ENCODE assay signal across 8 mouse cellular contexts in the genomic region with DNA sequence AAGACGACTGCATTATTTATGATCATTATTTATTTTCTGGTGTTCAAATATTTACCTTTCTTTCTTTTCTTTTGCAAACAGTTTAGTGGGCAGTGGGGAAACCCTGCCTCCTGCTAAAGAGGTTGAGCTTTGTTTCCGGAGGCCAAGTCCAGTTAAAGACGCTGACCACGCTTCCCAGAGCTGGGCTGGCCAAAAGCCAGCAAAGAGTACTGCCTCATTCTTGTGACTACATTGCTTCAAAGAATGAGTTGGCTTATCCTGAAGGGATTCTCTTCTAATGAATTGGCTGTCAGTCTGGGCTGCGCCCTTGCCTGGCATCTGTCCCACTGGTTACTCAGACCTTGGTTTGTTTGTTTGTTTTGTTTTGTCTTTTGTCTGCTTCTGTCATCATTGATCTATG.
DNase-seq lines count a peak whose midpoint lies in the region; ATAC-seq lines count a peak whose summit lies in the region.

No protein-coding gene starts in this region.

- no peak for ATAC-seq in neural tube, embryonic 13.5 days (ENCODE audit: low read depth)
- ATAC-seq in neural tube, embryonic 15.5 days (ENCODE audit: low FRiP score): no peak
- ATAC-seq in megakaryocyte-erythroid progenitor cell, adult 5-6 weeks (replicated peaks; ENCODE audit: low FRiP score, low TSS enrichment, poor library complexity, severe bottlenecking): no peak

- H3K4me1 ChIP-seq in neural tube, embryonic 13.5 days (replicated peaks): peaks cover 25% of the 10 kb centered on the region
- peaks cover 22% of the 10 kb centered on the region for H3K4me1 ChIP-seq in neural tube, embryonic 15.5 days
- peaks cover 33% of the 10 kb centered on the region for H3K4me1 ChIP-seq in heart, embryonic 10.5 days

- peaks cover 3% of the 10 kb centered on the region; the same call in 1 of the 2 replicates for H3K27me3 ChIP-seq in neural tube, embryonic 13.5 days
- H3K27me3 ChIP-seq in neural tube, embryonic 15.5 days (replicated peaks): no peaks in the 10 kb centered on the region
- no peaks in the 10 kb centered on the region for H3K27me3 ChIP-seq in heart, embryonic 10.5 days (ENCODE audit: insufficient read depth, poor library complexity, severe bottlenecking)

- no peaks in the 10 kb centered on the region for H3K36me3 ChIP-seq in neural tube, embryonic 13.5 days
- H3K36me3 ChIP-seq in neural tube, embryonic 15.5 days: no peaks in the 10 kb centered on the region
- H3K36me3 ChIP-seq in heart, embryonic 10.5 days: no peaks in the 10 kb centered on the region

- H3K9ac ChIP-seq in neural tube, embryonic 13.5 days: no peak overlapping the region
- H3K9ac ChIP-seq in neural tube, embryonic 15.5 days (replicated peaks): no peak overlapping the region

- H3K4me3 ChIP-seq in neural tube, embryonic 13.5 days: no peak overlapping the region
- no peak overlapping the region for H3K4me3 ChIP-seq in neural tube, embryonic 15.5 days (replicated peaks)
- no peak overlapping the region for H3K4me3 ChIP-seq in heart, embryonic 10.5 days

- DNase-seq in embryo, embryonic 11 days: peak; percentile 34
- no peak for DNase-seq in embryo, embryonic 9.5 days (ENCODE audit: extremely low spot score)
- no peak for DNase-seq in heart, embryonic 10.5 days (ENCODE audit: low spot score)
- DNase-seq in large intestine, adult 2 months (ENCODE audit: low read depth, low spot score): peak; percentile 14
- peak; percentile 34 for DNase-seq in ovary, postnatal 36 days (ENCODE audit: low spot score)

- no peak overlapping the region for H3K27ac ChIP-seq in neural tube, embryonic 13.5 days (replicated peaks)
- H3K27ac ChIP-seq in neural tube, embryonic 15.5 days (replicated peaks): no peak overlapping the region
- H3K27ac ChIP-seq in heart, embryonic 10.5 days: 0 out of 2 replicates have a peak overlapping the region, but pooled peaks have one; percentile 42

- H3K4me2 ChIP-seq in neural tube, embryonic 13.5 days: 0 out of 2 replicates have a peak overlapping the region, but pooled peaks have one; percentile 4
- no peak overlapping the region for H3K4me2 ChIP-seq in neural tube, embryonic 15.5 days

- 21% methylated on average over 5 of the region's 5 CpGs for WGBS in neural tube, embryonic 13.5 days
- 22% methylated on average over 5 of the region's 5 CpGs for WGBS in neural tube, embryonic 15.5 days
- 52% methylated on average over 5 of the region's 5 CpGs for WGBS in heart, embryonic 10.5 days
- WGBS in large intestine, adult 2 months: 10% methylated on average over 5 of the region's 5 CpGs

- no peaks in the 10 kb centered on the region for H3K9me3 ChIP-seq in neural tube, embryonic 13.5 days
- no peaks in the 10 kb centered on the region for H3K9me3 ChIP-seq in neural tube, embryonic 15.5 days (replicated peaks)
- H3K9me3 ChIP-seq in heart, embryonic 10.5 days: no peaks in the 10 kb centered on the region

Comparison
In these comparisons a context has a peak if more than half of its experiments do, and no peak if none do; other contexts are left out.
1. DNase-seq: peak in embryo, embryonic 11 days (single experiment), large intestine, adult 2 months (single experiment) and ovary, postnatal 36 days (single experiment); none in embryo, embryonic 9.5 days (single experiment) and heart, embryonic 10.5 days (single experiment).